Mouse (Mus musculus) layer of hippocampus, postnatal 25 days (tissue): ENCODE measurements around the gene Nob1. TPM values are rescaled to one million over a fixed set of nuclear protein-coding genes. Genes with fewer than 3 reads are reported as not detected.

ENCODE experiments used
- DNase-seq, 2 experiments: peaks; one replicate each; pipeline ENCODE4 v3.0.0; 2022; ENCODE audit warnings: mixed read lengths in 2 of 2, low spot score in 1 of 2; ENCODE audit errors: extremely low spot score in 1 of 2
- total RNA-seq, 2 experiments: library from RNA; stranded (reverse); gene quantifications; 2 replicates each; pipeline ENCODE4 v1.2.3; 2021

Gene Nob1
- total RNA-seq, 2 experiments from 2014 or later: 40.4 to 40.7 TPM

DNA sequence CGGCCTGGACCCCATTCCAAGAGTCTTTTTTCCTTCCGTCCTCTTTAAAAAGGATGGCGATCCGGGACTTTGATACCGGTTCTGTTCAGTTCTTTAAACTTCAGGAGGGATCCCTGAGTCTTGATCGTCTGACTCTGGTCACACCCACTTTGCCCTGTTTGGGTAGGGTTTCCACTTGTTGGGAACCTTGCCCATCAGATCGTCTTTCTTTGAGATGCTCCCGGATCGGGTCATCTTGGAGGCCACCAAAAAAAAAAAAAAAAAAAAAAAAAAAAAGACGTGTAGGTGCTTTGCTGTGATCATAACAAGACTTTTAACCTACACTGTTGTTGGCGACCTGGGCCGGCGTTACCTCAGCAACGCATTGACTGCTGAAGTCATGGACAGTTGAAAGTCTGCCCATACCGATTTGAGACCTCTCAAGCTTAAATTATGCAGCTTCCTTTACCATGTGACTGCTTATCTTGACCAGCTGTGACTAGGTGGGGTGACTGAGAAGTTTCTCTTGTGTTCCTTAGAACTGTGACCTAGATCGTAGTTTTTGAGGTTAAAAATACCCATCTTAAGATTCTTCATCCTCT is 12.1 kb upstream of the Nob1 start:
- DNase-seq: no peak

DNA sequence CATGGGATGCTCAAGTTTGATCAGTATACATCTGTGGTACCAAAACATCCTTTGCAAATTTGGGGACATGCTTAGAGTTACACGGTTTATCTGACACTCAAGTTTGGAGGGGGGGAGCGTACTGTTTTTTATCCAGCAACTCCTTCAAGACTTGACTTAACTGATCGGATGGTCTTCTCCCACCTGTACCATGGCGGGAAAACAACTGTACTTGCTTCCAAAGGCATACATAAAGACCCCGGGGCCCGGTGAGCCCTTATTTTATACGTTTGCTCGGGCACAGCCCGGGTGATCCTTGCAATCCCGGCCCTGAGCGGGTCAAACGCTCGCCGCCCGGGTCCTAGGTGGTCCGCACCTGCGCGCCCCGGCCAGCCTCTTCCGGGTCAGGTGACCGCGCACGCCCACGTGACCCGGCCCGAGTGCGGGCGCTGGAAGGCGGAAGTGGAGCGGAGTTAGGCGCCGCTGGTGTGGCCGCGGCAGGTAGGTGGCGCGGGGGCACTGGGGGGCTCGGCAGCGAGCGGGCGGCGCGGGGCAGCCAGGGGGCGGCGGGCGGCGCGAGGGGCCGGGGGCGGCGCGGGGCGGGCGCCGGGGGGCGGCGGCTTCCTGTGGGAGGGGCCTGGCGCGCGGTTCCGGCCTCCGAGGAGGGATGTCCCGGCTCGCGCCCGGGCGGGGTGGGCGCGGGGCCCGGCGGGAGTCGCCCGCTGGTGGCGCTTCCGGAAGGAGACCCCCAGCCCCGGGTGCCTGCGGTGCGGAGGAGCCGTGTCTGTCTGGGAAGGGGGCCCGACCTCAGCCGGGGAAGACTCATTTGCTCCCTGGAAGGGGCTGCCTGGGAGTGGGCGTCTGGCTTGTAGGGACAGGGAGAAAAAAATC is 11.3 kb upstream of the Nob1 start, which contains the start of gene Wwp2:
Gene Wwp2 (plus strand): TSS at position 404 of the 870 bp plus-strand sequence.
- DNase-seq: peak; percentile 65 to 78

GRCm38 (mm10) chr8:107435421-107435961 is 10.6 kb upstream of the Nob1 start:
- no peak for DNase-seq

- no peak for DNase-seq
Measured at GRCm38 (mm10) chr8:107430821-107431220, 6.0 kb upstream of the Nob1 start.

GRCm38 (mm10) chr8:107425230-107425597 is 363 bp upstream of the Nob1 start:
- no peak for DNase-seq

DNA sequence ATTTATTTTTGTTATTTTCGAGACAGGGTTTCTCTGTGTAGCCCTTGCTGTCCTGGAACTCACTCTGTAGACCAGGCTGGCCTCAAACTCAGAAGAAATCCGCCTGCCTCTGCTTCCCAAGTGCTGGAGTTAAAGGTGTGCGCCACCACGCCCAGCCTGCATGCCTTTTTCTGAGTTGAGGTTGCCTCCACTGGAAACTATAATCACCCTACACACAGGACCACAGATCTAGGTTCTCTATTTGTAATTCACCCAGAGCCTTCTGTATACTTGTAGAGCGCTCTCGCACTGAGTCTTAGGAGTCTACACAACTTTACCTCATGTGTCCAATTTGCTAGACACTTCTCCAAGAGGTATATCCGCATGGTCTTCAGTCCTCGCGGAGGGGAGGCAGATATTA is 675 bp downstream of the Nob1 start:
- DNase-seq: no peak

- no peak for DNase-seq
Measured at GRCm38 (mm10) chr8:107417001-107417400, 7.8 kb downstream of the Nob1 start.

DNA sequence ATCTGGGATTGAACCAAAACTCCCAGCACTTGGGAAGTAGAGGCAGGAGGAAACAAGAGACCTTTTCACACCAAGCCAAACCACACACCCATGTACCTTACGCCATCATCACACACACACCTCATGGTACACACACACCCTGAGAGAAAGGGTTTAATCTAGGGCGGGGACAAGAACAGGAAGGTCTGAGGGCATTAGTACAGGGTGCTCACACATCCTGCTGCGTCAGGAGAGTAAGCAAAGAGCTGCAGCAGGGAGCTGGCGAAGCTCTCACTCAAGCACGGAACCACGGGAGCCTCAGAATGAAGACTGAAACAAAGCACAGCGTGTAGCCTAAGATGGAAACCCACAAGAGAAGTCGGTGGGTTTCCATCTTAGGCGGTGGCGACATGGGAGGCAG is 11.0 kb downstream of the Nob1 start:
- no peak for DNase-seq

DNA sequence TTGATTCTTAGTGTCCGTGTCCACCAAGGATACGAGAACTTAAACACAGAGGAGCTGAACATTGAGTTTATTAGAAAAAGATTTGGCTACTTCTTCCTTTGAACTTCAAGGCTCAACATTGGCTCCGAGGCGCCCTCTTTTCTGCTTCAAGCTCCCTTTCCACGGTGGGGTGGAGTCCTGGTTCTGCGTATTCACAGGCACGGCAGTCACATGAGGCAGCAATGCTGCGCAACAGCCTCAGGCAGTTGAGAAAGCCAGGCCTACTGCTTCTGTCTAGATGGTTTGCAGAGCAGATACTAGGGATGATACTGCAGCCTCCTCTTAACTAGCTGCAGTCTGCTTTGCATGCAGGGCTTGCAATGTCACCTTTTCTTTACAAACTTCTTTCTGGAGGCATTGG is 12.3 kb downstream of the Nob1 start:
- no peak for DNase-seq

- DNase-seq: no peak
Measured at GRCm38 (mm10) chr8:107411391-107411790, 13.5 kb downstream of the Nob1 start.

- no peak for DNase-seq
Measured at GRCm38 (mm10) chr8:107405935-107406334, 18.9 kb downstream of the Nob1 start.

GRCm38 (mm10) chr8:107404057-107404456 is 20.8 kb downstream of the Nob1 start:
- no peak for DNase-seq

- DNase-seq: peak; percentile 27 to 37
Measured at GRCm38 (mm10) chr8:107403038-107403781, 21.6 kb downstream of the Nob1 start, which contains the start of gene Nqo1. Gene Nqo1 (minus strand): TSS chr8:107403206.

GRCm38 (mm10) chr8:107401866-107402265 is 23.0 kb downstream of the Nob1 start:
- DNase-seq: no peak

DNA sequence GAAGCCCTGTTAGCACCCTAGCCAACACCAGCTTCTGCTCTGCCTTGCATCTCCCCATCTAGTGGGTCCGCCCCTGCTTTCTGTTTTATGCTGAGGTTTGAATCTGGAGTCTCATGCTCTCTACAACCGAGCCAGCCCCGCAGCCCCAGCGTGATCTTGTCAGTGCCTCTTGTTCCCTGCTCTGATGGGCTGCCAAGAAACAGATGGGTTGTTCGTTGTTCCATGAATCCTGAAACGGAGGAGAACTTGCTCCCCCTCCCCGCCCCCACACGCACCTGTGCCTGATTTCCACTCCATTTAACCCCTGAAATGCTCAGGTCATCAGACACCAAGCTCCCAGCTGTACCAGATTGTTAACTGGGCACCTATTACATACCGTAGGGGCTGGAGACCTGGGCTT is 25.4 kb downstream of the Nob1 start:
- peak; percentile 25 to 49 for DNase-seq

DNA sequence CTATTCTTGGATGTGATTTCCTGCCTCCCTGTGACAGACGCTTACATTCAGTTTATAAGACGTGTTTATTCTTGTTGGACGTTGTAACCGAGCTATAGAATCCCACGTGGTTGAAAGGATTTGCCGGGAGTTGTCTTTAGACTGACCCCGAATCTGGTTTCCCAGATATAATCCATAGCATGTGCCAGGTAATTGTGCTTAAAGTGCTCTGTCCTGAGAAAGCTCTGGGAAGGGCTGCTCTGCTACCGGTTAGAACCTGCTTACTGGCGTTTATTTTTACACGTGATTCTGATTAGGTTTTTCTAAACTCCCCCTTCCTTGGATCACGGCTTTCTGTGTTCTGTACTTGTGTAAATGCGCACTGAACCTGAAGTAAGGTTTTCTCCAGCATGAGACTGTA is 27.2 kb downstream of the Nob1 start:
- DNase-seq: no peak

DNA sequence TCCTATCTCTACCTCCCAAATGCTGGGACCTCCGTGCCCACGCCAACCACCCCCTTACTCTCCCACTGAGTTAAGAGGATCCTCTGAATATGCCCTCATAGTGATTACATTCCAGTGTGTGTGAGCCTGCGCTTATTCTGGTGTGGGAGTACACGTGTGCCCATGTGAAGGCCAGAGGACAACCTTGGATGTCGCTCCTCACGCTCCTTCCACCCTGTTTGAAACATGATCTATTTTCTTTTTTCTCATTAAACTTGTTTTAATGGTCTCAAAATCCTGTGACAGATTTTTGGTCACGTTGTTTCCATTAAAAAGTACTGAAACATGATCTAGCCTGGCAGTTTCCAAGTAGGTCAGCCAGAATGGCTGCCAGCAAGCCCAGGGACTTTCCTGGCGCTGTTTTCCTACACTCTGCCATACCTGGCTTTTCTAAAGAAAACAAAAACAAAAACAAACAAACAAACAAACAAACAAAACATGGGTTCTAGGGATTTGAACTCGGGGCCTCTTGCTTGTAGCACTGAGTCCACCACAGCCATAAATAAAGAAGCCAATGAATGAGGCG is 28.7 kb downstream of the Nob1 start:
- DNase-seq: no peak

DNA sequence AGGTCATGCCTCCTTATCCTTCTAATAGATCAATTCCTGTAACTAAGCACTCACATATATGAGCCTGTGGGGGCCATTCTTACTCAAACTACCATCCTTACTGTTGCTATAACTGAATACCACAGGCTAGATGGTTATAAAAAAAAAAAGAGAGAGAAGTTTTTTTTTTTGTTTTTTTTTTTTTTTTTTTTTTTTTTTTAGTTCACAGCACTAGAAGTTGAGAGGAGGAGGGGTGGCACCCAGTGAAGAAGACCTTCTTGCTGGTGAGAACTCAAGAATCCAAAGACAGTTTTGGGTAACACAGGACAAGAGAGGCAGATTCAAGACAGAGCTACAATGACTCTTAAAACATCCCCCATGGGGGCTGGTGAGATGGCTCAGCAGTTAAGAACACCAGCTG is 29.5 kb downstream of the Nob1 start:
- no peak for DNase-seq

DNA sequence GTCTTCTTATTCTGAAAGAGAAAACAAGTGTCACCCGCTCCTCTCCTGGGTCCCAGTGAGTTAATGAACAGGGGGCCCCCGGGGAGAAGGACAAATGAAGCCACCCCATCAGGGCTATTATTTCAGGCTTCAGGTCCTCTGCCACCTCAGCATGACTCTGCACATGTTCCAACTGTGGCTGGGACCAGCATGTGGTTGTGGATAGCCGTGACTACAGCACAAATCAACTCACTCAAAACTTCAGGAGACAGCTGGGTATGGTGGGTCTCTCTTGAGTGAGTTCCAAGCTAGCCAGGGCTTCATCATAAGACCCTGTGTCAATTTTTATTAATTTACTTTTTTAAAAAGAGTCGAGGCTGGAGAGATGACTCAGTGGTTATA is 33.7 kb downstream of the Nob1 start:
- DNase-seq: no peak

DNA sequence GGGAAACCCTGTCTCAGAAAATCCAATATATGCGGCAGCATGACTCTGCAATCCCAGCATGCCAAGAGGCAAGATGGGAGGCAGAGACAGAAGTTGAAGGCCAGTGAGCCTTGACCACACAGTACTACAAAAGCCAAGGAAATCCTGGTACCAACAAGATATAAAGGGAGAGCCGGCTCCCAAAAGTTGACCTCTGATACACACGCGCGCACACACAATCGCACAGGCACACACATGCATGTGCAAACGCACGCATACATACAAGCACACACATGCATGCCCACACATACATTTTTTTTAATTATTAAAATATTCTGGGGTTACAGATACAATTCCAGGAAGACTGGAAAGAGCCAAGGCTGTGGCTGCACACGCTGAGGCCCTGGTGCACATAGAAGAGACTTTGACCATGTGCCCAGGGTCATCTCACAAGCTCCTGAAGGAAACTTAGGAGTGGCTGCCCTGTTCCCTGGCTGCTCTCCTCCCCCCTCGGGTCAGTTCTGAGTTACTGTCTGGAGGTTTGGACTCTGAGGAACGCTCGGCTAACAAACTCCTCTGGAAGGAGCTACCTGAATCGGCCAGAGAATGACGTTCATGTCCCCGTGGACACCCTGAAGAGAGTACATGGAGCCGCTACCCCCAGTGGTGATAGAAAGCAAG is 34.2 kb downstream of the Nob1 start:
- DNase-seq: no peak
